Mouse (Mus musculus) olfactory bulb, adult 2 months (tissue): ENCODE results near the gene Lrrfip1.

Experiments used
- CTCF ChIP-seq: fragments of 200-500 bp; IDR thresholded peaks from 2 replicates; pipeline ENCODE4 v1.5.1; 2012; ENCODE audit warnings: low read depth, mild to moderate bottlenecking, low read length, moderate library complexity; ENCODE audit not compliant: insufficient read depth
- POLR2A ChIP-seq: fragments of 200-500 bp; IDR thresholded peaks from 2 replicates; pipeline ENCODE4 v1.6.1; 2012; ENCODE audit warnings: mild to moderate bottlenecking, low read depth, low read length, moderate library complexity; ENCODE audit not compliant: insufficient read depth

GRCm38 (mm10) chr1:91057311-91058245, 59.0 kb downstream of the Lrrfip1 start:
- TF ChIP-seq POLR2A (no peak), CTCF (no peak)
